Mouse (Mus musculus) right cerebral cortex, adult 2 months (tissue): ENCODE data around the gene Odaph.

Experiments
- DNase-seq, 2 experiments: peaks; one replicate each; pipeline ENCODE4 v3.0.0; 2021 to 2022; ENCODE audit warnings: low spot score in 2 of 2

Odaph gene

GRCm38 (mm10) chr5:91989261-91989660, 2.0 kb downstream of the Odaph start:
- no peak for DNase-seq

GRCm38 (mm10) chr5:91991191-91991937, 4.1 kb downstream of the Odaph start:
- DNase-seq, result no peak

GRCm38 (mm10) chr5:91993061-91993460, 5.8 kb downstream of the Odaph start:
- DNase-seq, result no peak

GRCm38 (mm10) chr5:91994546-91994945, 7.3 kb downstream of the Odaph start:
- DNase-seq, result peak; percentile 61 to 67

GRCm38 (mm10) chr5:92000770-92001169, 13.5 kb downstream of the Odaph start:
- no peak for DNase-seq

GRCm38 (mm10) chr5:92003011-92003410, 15.7 kb downstream of the Odaph start:
- DNase-seq, result peak in 1 of 2 experiments; percentile 27

GRCm38 (mm10) chr5:92009827-92010226, 22.6 kb downstream of the Odaph start:
- no peak for DNase-seq

GRCm38 (mm10) chr5:92011756-92012155, 24.5 kb downstream of the Odaph start:
- DNase-seq, result no peak

- no peak for DNase-seq
Measured at GRCm38 (mm10) chr5:92019960-92020359, 32.7 kb downstream of the Odaph start.

- DNase-seq, result peak; percentile 97 to 98
Measured at GRCm38 (mm10) chr5:92042377-92043348, 55.4 kb downstream of the Odaph start.

- no peak for DNase-seq
Measured at GRCm38 (mm10) chr5:92043783-92044182, 56.5 kb downstream of the Odaph start, which contains the start of gene Cdkl2. TSS of gene Cdkl2 (minus strand) at chr5:92043883.
